Mouse (Mus musculus) left cerebral cortex, postnatal 4 days (tissue): ENCODE measurements around the gene Mmp14. TPM values are rescaled to one million over a fixed set of nuclear protein-coding genes. Genes with fewer than 3 reads are reported as not detected.

Experiments used
- DNase-seq: peaks from one replicate; pipeline ENCODE4 v3.0.0-alpha.2; 2022
- intact Hi-C: fragments of 180-260 bp; cut with DNase I; formaldehyde crosslinking; loops from one replicate; pipeline ENCODE4 v1.15.1; 2025
- total RNA-seq, 2 experiments: library from RNA; stranded (reverse); gene quantifications; 2 replicates each; pipeline ENCODE4 v1.2.3; 2021

Gene Mmp14
- total RNA-seq, 2 experiments from 2014 or later, result 44.0 to 47.9 TPM

- DNase-seq, result peak; percentile 63
- intact Hi-C loops, result no loop called here
Observed at GRCm38 (mm10) chr14:54432837-54433830, 1.7 kb downstream of the Mmp14 start.

- intact Hi-C loops, result no loop called here
- no peak for DNase-seq
Observed at GRCm38 (mm10) chr14:54433941-54434531, 2.6 kb downstream of the Mmp14 start.

GRCm38 (mm10) chr14:54435194-54435918, 3.9 kb downstream of the Mmp14 start:
- no peak for DNase-seq
- intact Hi-C loops, result no loop called here

GRCm38 (mm10) chr14:54439155-54439554, 7.7 kb downstream of the Mmp14 start:
- DNase-seq, result no peak
- intact Hi-C loops, result no loop called here

- DNase-seq, result no peak
- intact Hi-C loops, result no loop called here
Observed at GRCm38 (mm10) chr14:54439610-54440009, 8.2 kb downstream of the Mmp14 start.

- DNase-seq, result no peak
- intact Hi-C loops, result no loop called here
Observed at GRCm38 (mm10) chr14:54440538-54440937, 9.1 kb downstream of the Mmp14 start.

GRCm38 (mm10) chr14:54441365-54441764, 10.0 kb downstream of the Mmp14 start:
- intact Hi-C loops, result no loop called here
- no peak for DNase-seq

- no peak for DNase-seq
- intact Hi-C loops, result no loop called here
Observed at GRCm38 (mm10) chr14:54442548-54442947, 11.1 kb downstream of the Mmp14 start.

GRCm38 (mm10) chr14:54443196-54443595, 11.8 kb downstream of the Mmp14 start:
- no peak for DNase-seq
- intact Hi-C loops, result no loop called here

- no peak for DNase-seq
- intact Hi-C loops, result no loop called here
Observed at GRCm38 (mm10) chr14:54443712-54444618, 12.6 kb downstream of the Mmp14 start.

- intact Hi-C loops, result no loop called here
- DNase-seq, result no peak
Observed at GRCm38 (mm10) chr14:54445476-54445875, 14.1 kb downstream of the Mmp14 start.

- intact Hi-C loops, result loop anchor here (10.0 kb wide), 1 partner anchor 389 kb away; no protein-coding TSS in a partner anchor
- no peak for DNase-seq
Observed at GRCm38 (mm10) chr14:54453566-54453965, 22.2 kb downstream of the Mmp14 start.

GRCm38 (mm10) chr14:54454669-54455528, 23.5 kb downstream of the Mmp14 start:
- intact Hi-C loops, result loop anchor here (10.0 kb wide), 1 partner anchor 390 kb away; no protein-coding TSS in a partner anchor
- no peak for DNase-seq

GRCm38 (mm10) chr14:54457907-54458569, 26.6 kb downstream of the Mmp14 start:
- no peak for DNase-seq

GRCm38 (mm10) chr14:54462146-54462545, 30.7 kb downstream of the Mmp14 start:
- intact Hi-C loops, result no loop called here
- no peak for DNase-seq

More at GRCm38 (mm10) chr14:54457907-54458569, 26.6 kb downstream of the Mmp14 start:
- intact Hi-C loops, result loop anchor here (10.0 kb wide), 1 partner anchor 393 kb away; no protein-coding TSS in a partner anchor

- intact Hi-C loops, result no loop called here
- DNase-seq, result no peak
Observed at GRCm38 (mm10) chr14:54463108-54463958, 31.9 kb downstream of the Mmp14 start.

- DNase-seq, result peak; percentile 90
- intact Hi-C loops, result no loop called here
Observed at GRCm38 (mm10) chr14:54463959-54464292, 32.5 kb downstream of the Mmp14 start, which contains the start of gene Lrp10. TSS of gene Lrp10 (plus strand) at chr14:54464137.
